Mouse (Mus musculus) neural tube, embryonic 14.5 days (tissue): ENCODE results near the gene Nup210. TPM values are rescaled to one million over a fixed set of nuclear protein-coding genes. Genes with fewer than 3 reads are reported as not detected.
"Not testable (repeated sequence)": the region's sequence is repeated elsewhere in the genome, so short reads cannot be mapped to it uniquely, and the experiment has no call there.

Experiments
- ATAC-seq: fragments of 200-750 bp; cut with Nextera tagmentation; 2 replicates; pipeline ENCODE4 v1.8.0; 2017; ENCODE audit warnings: low read depth, mild to moderate bottlenecking, moderate TSS enrichment, moderate library complexity
- H3K27ac ChIP-seq: fragments of 300-500 bp; sonication (generic); 2 replicates; pipeline ENCODE4 v1.5.1; 2014; ENCODE audit warnings: low read depth, mild to moderate bottlenecking, control low read depth, low read length, moderate library complexity, mixed read lengths
- H3K27me3 ChIP-seq: fragments of 300-500 bp; sonication (generic); 2 replicates; pipeline ENCODE4 v1.6.1; 2014; ENCODE audit warnings: low read length; ENCODE audit not compliant: control insufficient read depth, insufficient read depth
- H3K36me3 ChIP-seq: fragments of 300-500 bp; sonication (generic); 2 replicates; pipeline ENCODE4 v1.6.1; 2014; ENCODE audit warnings: low read length, mixed read lengths; ENCODE audit not compliant: control insufficient read depth, insufficient read depth
- H3K4me1 ChIP-seq: fragments of 300-500 bp; sonication (generic); 2 replicates; pipeline ENCODE4 v1.6.1; 2014; ENCODE audit warnings: low read length; ENCODE audit not compliant: control insufficient read depth, insufficient read depth
- H3K4me2 ChIP-seq: fragments of 300-500 bp; sonication (generic); 2 replicates; pipeline ENCODE4 v1.6.1; 2014; ENCODE audit warnings: mild to moderate bottlenecking, low read depth, low read length, control low read depth
- H3K4me3 ChIP-seq: fragments of 300-500 bp; sonication (generic); 2 replicates; pipeline ENCODE4 v1.5.1; 2014; ENCODE audit warnings: low read depth, low read length, control low read depth, mixed read lengths
- H3K9ac ChIP-seq: fragments of 300-500 bp; sonication (generic); replicated peaks from 2 replicates; pipeline ENCODE4 v1.6.1; 2014; ENCODE audit warnings: low read depth, mild to moderate bottlenecking, control low read depth, low read length, mixed read lengths
- H3K9me3 ChIP-seq: fragments of 300-500 bp; sonication (generic); 2 replicates; pipeline ENCODE4 v1.6.1; 2016; ENCODE audit warnings: low read length; ENCODE audit not compliant: control insufficient read depth
- WGBS: fragments of 180-500 bp; shearing (Covaris S2); extraction: QIAGEN DNeasy Blood & Tissue Kit; methylation state at CpG from one replicate; pipeline ENCODE4 v1.1.7; 2014; 5-methylcytosine and 5-hydroxymethylcytosine counted together
- polyA plus RNA-seq: library from polyadenylated mRNA; unstranded; fragments of >200 nt; fragmentation: Nextera tagmentation; extraction: Ambion mirVana; gene quantifications from 2 replicates; pipeline ENCODE4 v1.2.1, GENCODE M21; 2014

Nup210 gene
- polyA plus RNA-seq, 1 experiment from 2014 or later: 18.3 TPM

GRCm38 (mm10) chr6:91103421-91103820 lies 13.2 kb downstream of the Nup210 start:
- H3K9ac ChIP-seq, H3K9me3 ChIP-seq, H3K4me3 ChIP-seq, H3K4me1 ChIP-seq, H3K27me3 ChIP-seq, H3K27ac ChIP-seq, H3K4me2 ChIP-seq, ATAC-seq, H3K36me3 ChIP-seq: not testable (repeated sequence)
- 86% methylated on average over 1 of the region's 1 CpGs for WGBS

- Histone ChIP-seq H3K36me3 (peaks cover 15% of the 10 kb centered on the region; the same call in 1 of the 2 replicates), H3K9ac (no peak overlapping the region), H3K4me2 (no peak overlapping the region), H3K4me3 (no peak overlapping the region), H3K9me3 (no peaks in the 10 kb centered on the region), H3K4me1 (no peaks in the 10 kb centered on the region), H3K27me3 (no peaks in the 10 kb centered on the region), H3K27ac (no peak overlapping the region)
- 87% methylated on average over 5 of the region's 5 CpGs for WGBS
- ATAC-seq: no peak
Measured at GRCm38 (mm10) chr6:91100621-91101020, 16.0 kb downstream of the Nup210 start.

- Histone ChIP-seq H3K27ac (no peak overlapping the region), H3K4me3 (no peak overlapping the region), H3K36me3 (peaks cover 15% of the 10 kb centered on the region; the same call in 1 of the 2 replicates), H3K9me3 (no peaks in the 10 kb centered on the region), H3K9ac (no peak overlapping the region), H3K4me2 (no peak overlapping the region), H3K27me3 (no peaks in the 10 kb centered on the region), H3K4me1 (no peaks in the 10 kb centered on the region)
- no peak for ATAC-seq
- 96% methylated on average over 3 of the region's 3 CpGs for WGBS
Measured at GRCm38 (mm10) chr6:91097879-91098278, 18.8 kb downstream of the Nup210 start.

- no peak overlapping the region for H3K27ac ChIP-seq
- no peak overlapping the region for H3K9ac ChIP-seq
- no peaks in the 10 kb centered on the region for H3K27me3 ChIP-seq
- H3K36me3 ChIP-seq: peaks cover 15% of the 10 kb centered on the region; the same call in 1 of the 2 replicates
- no peak for ATAC-seq
- H3K9me3 ChIP-seq: no peaks in the 10 kb centered on the region
- WGBS: 92% methylated on average over 2 of the region's 2 CpGs
- no peak overlapping the region for H3K4me2 ChIP-seq
- no peaks in the 10 kb centered on the region for H3K4me1 ChIP-seq
- H3K4me3 ChIP-seq: no peak overlapping the region
Measured at GRCm38 (mm10) chr6:91095072-91095601, 21.5 kb downstream of the Nup210 start.

GRCm38 (mm10) chr6:91092216-91092899 lies 24.3 kb downstream of the Nup210 start:
- Histone ChIP-seq H3K27ac (no peak overlapping the region), H3K9ac (no peak overlapping the region), H3K4me3 (no peak overlapping the region), H3K27me3 (no peaks in the 10 kb centered on the region), H3K9me3 (no peaks in the 10 kb centered on the region), H3K36me3 (peaks cover 15% of the 10 kb centered on the region), H3K4me1 (no peaks in the 10 kb centered on the region), H3K4me2 (no peak overlapping the region)
- no peak for ATAC-seq
- WGBS: 74% methylated on average over 10 of the region's 10 CpGs

GRCm38 (mm10) chr6:91085114-91085892 lies 31.3 kb downstream of the Nup210 start:
- H3K27me3 ChIP-seq: no peaks in the 10 kb centered on the region
- 81% methylated on average over 5 of the region's 5 CpGs for WGBS
- no peak for ATAC-seq
- H3K4me3 ChIP-seq: no peak overlapping the region
- H3K9me3 ChIP-seq: no peaks in the 10 kb centered on the region
- no peak overlapping the region for H3K27ac ChIP-seq
- no peaks in the 10 kb centered on the region for H3K4me1 ChIP-seq
- H3K36me3 ChIP-seq: peaks cover 14% of the 10 kb centered on the region
- H3K4me2 ChIP-seq: no peak overlapping the region
- H3K9ac ChIP-seq: no peak overlapping the region

- H3K9me3 ChIP-seq: no peaks in the 10 kb centered on the region
- 60% methylated on average over 1 of the region's 1 CpGs for WGBS
- H3K4me3 ChIP-seq: no peak overlapping the region
- no peaks in the 10 kb centered on the region for H3K4me1 ChIP-seq
- no peak overlapping the region for H3K4me2 ChIP-seq
- peaks cover 10% of the 10 kb centered on the region for H3K36me3 ChIP-seq
- H3K27me3 ChIP-seq: no peaks in the 10 kb centered on the region
- no peak overlapping the region for H3K27ac ChIP-seq
- no peak overlapping the region for H3K9ac ChIP-seq
- no peak for ATAC-seq
Measured at GRCm38 (mm10) chr6:91080033-91080432, 36.6 kb downstream of the Nup210 start.

- peaks cover 11% of the 10 kb centered on the region for H3K36me3 ChIP-seq
- no peaks in the 10 kb centered on the region for H3K27me3 ChIP-seq
- H3K4me2 ChIP-seq: no peak overlapping the region
- H3K4me1 ChIP-seq: no peaks in the 10 kb centered on the region
- no peak overlapping the region for H3K9ac ChIP-seq
- no peak for ATAC-seq
- H3K27ac ChIP-seq: no peak overlapping the region
- WGBS: 90% methylated on average over 9 of the region's 9 CpGs
- no peak overlapping the region for H3K4me3 ChIP-seq
- H3K9me3 ChIP-seq: no peaks in the 10 kb centered on the region
Measured at GRCm38 (mm10) chr6:91076249-91076648, 40.4 kb downstream of the Nup210 start.

- no peak for ATAC-seq
- Histone ChIP-seq H3K9me3 (no peaks in the 10 kb centered on the region), H3K36me3 (peaks cover 9% of the 10 kb centered on the region), H3K4me2 (no peak overlapping the region), H3K9ac (no peak overlapping the region), H3K27me3 (no peaks in the 10 kb centered on the region), H3K27ac (no peak overlapping the region), H3K4me3 (no peak overlapping the region), H3K4me1 (no peaks in the 10 kb centered on the region)
- WGBS: 94% methylated on average over 1 of the region's 1 CpGs
Measured at GRCm38 (mm10) chr6:91068511-91068910, 48.1 kb downstream of the Nup210 start.
